Mouse (Mus musculus) v-Abl transformed pro-B cells (cell line): ENCODE results near the gene Cyb5d1.

Experiments used
- in situ Hi-C, 2 experiments: fragments of 400-800 bp; cut with MboI; formaldehyde crosslinking; loops; one replicate each; pipeline ENCODE4 v1.15.1; 2025; ENCODE audit not compliant: unreplicated experiment in 2 of 2

Cyb5d1 gene

GRCm38 (mm10) chr11:69395634-69396373 lies 373 bp upstream of the Cyb5d1 start:
- in situ Hi-C loops, result loop anchor here (5.0 kb wide), 1 partner anchor 36 kb away; no protein-coding TSS in a partner anchor

- in situ Hi-C loops, result loop anchor here (5.0 kb wide), 2 partner anchors 38 to 87 kb away; no protein-coding TSS in a partner anchor
Measured at GRCm38 (mm10) chr11:69394591-69395167, 752 bp downstream of the Cyb5d1 start.

- in situ Hi-C loops, result loop anchor here in 1 of 2 experiments (5.0 kb wide), 1 partner anchor 83 kb away; no protein-coding TSS in a partner anchor
Measured at GRCm38 (mm10) chr11:69390400-69391034, 4.9 kb downstream of the Cyb5d1 start.

GRCm38 (mm10) chr11:69389531-69390399 lies 5.7 kb downstream of the Cyb5d1 start:
- in situ Hi-C loops, result loop anchor here (5.0 to 10.0 kb wide), 4 partner anchors 55 to 132 kb away; no protein-coding TSS in a partner anchor

GRCm38 (mm10) chr11:69388680-69389079 lies 6.8 kb downstream of the Cyb5d1 start:
- in situ Hi-C loops, result loop anchor here (5.0 to 10.0 kb wide), 3 partner anchors 54 to 131 kb away; no protein-coding TSS in a partner anchor

GRCm38 (mm10) chr11:69386758-69387157 lies 8.7 kb downstream of the Cyb5d1 start:
- in situ Hi-C loops, result loop anchor here (5.0 to 10.0 kb wide), 3 partner anchors 52 to 129 kb away; no protein-coding TSS in a partner anchor

GRCm38 (mm10) chr11:69384979-69385378 lies 10.5 kb downstream of the Cyb5d1 start:
- in situ Hi-C loops, result loop anchor here (5.0 to 10.0 kb wide), 4 partner anchors 50 to 132 kb away; no protein-coding TSS in a partner anchor

GRCm38 (mm10) chr11:69382478-69383105 lies 12.8 kb downstream of the Cyb5d1 start:
- in situ Hi-C loops, result loop anchor here (5.0 to 10.0 kb wide), 2 partner anchors 48 to 135 kb away; no protein-coding TSS in a partner anchor

- in situ Hi-C loops, result loop anchor here (5.0 to 10.0 kb wide), 2 partner anchors 47 to 136 kb away; no protein-coding TSS in a partner anchor
Measured at GRCm38 (mm10) chr11:69381356-69381755, 14.1 kb downstream of the Cyb5d1 start.

GRCm38 (mm10) chr11:69379600-69379999 lies 15.8 kb downstream of the Cyb5d1 start:
- in situ Hi-C loops, result no loop called here

GRCm38 (mm10) chr11:69377766-69378165 lies 17.7 kb downstream of the Cyb5d1 start:
- in situ Hi-C loops, result no loop called here

GRCm38 (mm10) chr11:69375646-69376045 lies 19.8 kb downstream of the Cyb5d1 start:
- in situ Hi-C loops, result no loop called here

- in situ Hi-C loops, result no loop called here
Measured at GRCm38 (mm10) chr11:69373223-69373965, 22.0 kb downstream of the Cyb5d1 start.

GRCm38 (mm10) chr11:69372780-69373170 lies 22.7 kb downstream of the Cyb5d1 start:
- in situ Hi-C loops, result no loop called here

GRCm38 (mm10) chr11:69372056-69372779 lies 23.2 kb downstream of the Cyb5d1 start:
- in situ Hi-C loops, result no loop called here

GRCm38 (mm10) chr11:69371601-69372000 lies 23.8 kb downstream of the Cyb5d1 start:
- in situ Hi-C loops, result no loop called here

GRCm38 (mm10) chr11:69370817-69371215 lies 24.6 kb downstream of the Cyb5d1 start:
- in situ Hi-C loops, result no loop called here
